Mouse (Mus musculus) heart, adult 2 months (tissue): ENCODE measurements at regions not wholly inside any gene's neighbourhood (a gene's known extent, or its start where the extent isn't known, plus 50 kb on each side); places are given as distances from the start of the nearest gene placed in this dataset.

ENCODE experiments used
- CTCF ChIP-seq: fragments of 200-600 bp; IDR thresholded peaks from 2 replicates; pipeline ENCODE4 v1.8.1; 2022; ENCODE audit warnings: antibody characterized with exemption, mild to moderate bottlenecking, moderate library complexity
- EP300 ChIP-seq: fragments of 200-500 bp; IDR thresholded peaks from 2 replicates; pipeline ENCODE4 v1.6.1; 2011; ENCODE audit warnings: low read depth, low read length, control low read depth; ENCODE audit not compliant: insufficient read depth
- POLR2A ChIP-seq: fragments of 200-500 bp; IDR thresholded peaks from 2 replicates; pipeline ENCODE4 v1.6.1; 2011; ENCODE audit warnings: mild to moderate bottlenecking, low read depth, low read length, control low read depth; ENCODE audit not compliant: insufficient read depth

- TF ChIP-seq POLR2A (no peak), CTCF (no peak), EP300 (no peak)
Observed at GRCm38 (mm10) chr12:50953971-50954370, 305.1 kb upstream of the Prkd1 start.
